Mouse (Mus musculus) heart, postnatal 0 days (tissue): ENCODE measurements around the gene Olfr1166. TPM values are rescaled to one million over a fixed set of nuclear protein-coding genes. Genes with fewer than 3 reads are reported as not detected.
"Not testable (repeated sequence)": the region's sequence is repeated elsewhere in the genome, so short reads cannot be mapped to it uniquely, and the experiment has no call there.

Experiments used
- ATAC-seq: fragments of 200-750 bp; cut with Nextera tagmentation; 2 replicates; pipeline ENCODE4 v1.8.0; 2017; ENCODE audit warnings: low read depth, moderate number of reproducible peaks, moderate library complexity; ENCODE audit not compliant: insufficient read depth
- DNase-seq: peaks from one replicate; pipeline ENCODE4 v3.0.0-alpha.2; 2016; ENCODE audit warnings: low spot score
- H3K27ac ChIP-seq: fragments of 300-500 bp; sonication (generic); 2 replicates; pipeline ENCODE4 v1.5.1; 2014; ENCODE audit warnings: low read depth, mild to moderate bottlenecking
- H3K27me3 ChIP-seq: fragments of 300-500 bp; sonication (generic); 2 replicates; pipeline ENCODE4 v1.6.1; 2014; ENCODE audit warnings: low read length, mixed read lengths; ENCODE audit not compliant: control insufficient read depth, insufficient read depth
- H3K36me3 ChIP-seq: fragments of 300-500 bp; sonication (generic); replicated peaks from 2 replicates; pipeline ENCODE4 v1.6.1; 2014; ENCODE audit warnings: low read length, mixed read lengths; ENCODE audit not compliant: control insufficient read depth, insufficient read depth
- H3K4me1 ChIP-seq: fragments of 300-500 bp; sonication (generic); 2 replicates; pipeline ENCODE4 v1.6.1; 2014; ENCODE audit warnings: antibody characterized with exemption; ENCODE audit not compliant: control insufficient read depth, insufficient read depth
- H3K4me2 ChIP-seq: fragments of 300-500 bp; sonication (generic); 2 replicates; pipeline ENCODE4 v1.6.1; 2014; ENCODE audit warnings: low read depth, mild to moderate bottlenecking, low read length, moderate library complexity
- H3K4me3 ChIP-seq: fragments of 300-500 bp; sonication (generic); 2 replicates; pipeline ENCODE4 v1.5.1; 2014; ENCODE audit warnings: low read depth, low read length
- H3K9ac ChIP-seq: fragments of 300-500 bp; sonication (generic); replicated peaks from 2 replicates; pipeline ENCODE4 v1.6.1; 2014; ENCODE audit warnings: low read depth, low read length, mixed read lengths
- H3K9me3 ChIP-seq: fragments of 300-500 bp; sonication (generic); replicated peaks from 2 replicates; pipeline ENCODE4 v1.6.1; 2016; ENCODE audit warnings: low read length; ENCODE audit not compliant: control insufficient read depth
- CTCF ChIP-seq: IDR thresholded peaks from 2 replicates; pipeline ENCODE4 v1.5.1; 2016; ENCODE audit warnings: antibody characterized with exemption, control low read depth, low read depth
- EP300 ChIP-seq: IDR thresholded peaks from 2 replicates; pipeline ENCODE4 v1.6.1; 2016; ENCODE audit warnings: antibody characterized with exemption, low read depth
- WGBS: fragments of 180-500 bp; shearing (Covaris S2); extraction: QIAGEN DNeasy Blood & Tissue Kit; methylation state at CpG from one replicate; pipeline ENCODE4 v1.1.7; 2014; 5-methylcytosine and 5-hydroxymethylcytosine counted together
- polyA plus RNA-seq: library from polyadenylated mRNA; unstranded; fragments of >200 nt; fragmentation: Nextera tagmentation; extraction: Ambion mirVana; gene quantifications from 2 replicates; pipeline ENCODE4 v1.2.1, GENCODE M21; 2015
- total RNA-seq: library from RNA; depleted of rRNA; stranded (reverse); fragments of >200 nt; gene quantifications from 2 replicates; pipeline ENCODE4 v1.2.3, GENCODE M21; 2014; ENCODE audit warnings: low replicate concordance; rRNA removed

The Olfr1166 gene
- total RNA-seq = not detected in 2 replicates
- not detected in 2 replicates for polyA plus RNA-seq

GRCm38 (mm10) chr2:88128172-88128571 lies at the start of gene Olfr1166:
Gene Olfr1166, minus strand, starts transcription at chr2:88128272.
- Histone ChIP-seq H3K27ac (no peak within 1 kb of the TSS), H3K4me1 (no peaks in the 10 kb centered on the region), H3K27me3 (no peaks in the 10 kb centered on the region), H3K9me3 (no peaks in the 10 kb centered on the region), H3K4me2 (no peak within 1 kb of the TSS), H3K9ac (no peak within 1 kb of the TSS), H3K4me3 (no peak within 1 kb of the TSS), H3K36me3 (no peaks in the 10 kb centered on the region)
- ATAC-seq = no peak
- no peak for DNase-seq
- WGBS = 81% methylated on average over 1 of the region's 1 CpGs
- TF ChIP-seq EP300 (no peak), CTCF (no peak)

- ATAC-seq, H3K4me3 ChIP-seq, H3K36me3 ChIP-seq, H3K9me3 ChIP-seq, H3K27me3 ChIP-seq, H3K9ac ChIP-seq, H3K27ac ChIP-seq, DNase-seq, H3K4me2 ChIP-seq, H3K4me1 ChIP-seq: not testable (repeated sequence)
- WGBS = 74% methylated on average over 1 of the region's 1 CpGs
Measured at GRCm38 (mm10) chr2:88155093-88155492, 27.0 kb upstream of the Olfr1166 start, which contains the start of gene Olfr1167. Gene Olfr1167, minus strand, starts transcription at chr2:88155193.

GRCm38 (mm10) chr2:88093866-88094265 lies 34.2 kb downstream of the Olfr1166 start, which contains the start of gene Olfr1164:
Gene Olfr1164, minus strand, starts transcription at chr2:88093966.
- H3K4me2 ChIP-seq = no peak within 1 kb of the TSS
- no peak within 1 kb of the TSS for H3K9ac ChIP-seq
- no peaks in the 10 kb centered on the region for H3K27me3 ChIP-seq
- no peaks in the 10 kb centered on the region for H3K4me1 ChIP-seq
- no peak within 1 kb of the TSS for H3K27ac ChIP-seq
- ATAC-seq (no peak), DNase-seq (no peak)
- H3K4me3 ChIP-seq = no peak within 1 kb of the TSS
- no peaks in the 10 kb centered on the region for H3K9me3 ChIP-seq
- no peaks in the 10 kb centered on the region for H3K36me3 ChIP-seq
- TF ChIP-seq EP300 (no peak), CTCF (no peak)
- WGBS = 56% methylated on average over 4 of the region's 4 CpGs

Other genes starting within 250 kb of the Olfr1166 start
- not detected in 2 replicates for gene Olfr1153, start 233.3 kb downstream of the Olfr1166 start, total RNA-seq
- not detected in 2 replicates for gene Olfr1153, start 233.3 kb downstream of the Olfr1166 start, polyA plus RNA-seq
- not detected in 2 replicates for gene Olfr1154, start 223.1 kb downstream of the Olfr1166 start, total RNA-seq
- not detected in 2 replicates for gene Olfr1154, start 223.1 kb downstream of the Olfr1166 start, polyA plus RNA-seq
- not detected in 2 replicates for gene Olfr1155, start 183.1 kb downstream of the Olfr1166 start, total RNA-seq
- not detected in 2 replicates for gene Olfr1155, start 183.1 kb downstream of the Olfr1166 start, polyA plus RNA-seq
- not detected in 2 replicates for gene Olfr1156, start 175.2 kb downstream of the Olfr1166 start, total RNA-seq
- gene Olfr1156, start 175.2 kb downstream of the Olfr1166 start, polyA plus RNA-seq = not detected in 2 replicates
- gene Olfr1157, start 160.0 kb downstream of the Olfr1166 start, total RNA-seq = not detected in 2 replicates
- not detected in 2 replicates for gene Olfr1157, start 160.0 kb downstream of the Olfr1166 start, polyA plus RNA-seq
- not detected in 2 replicates for gene Olfr74, start 153.6 kb downstream of the Olfr1166 start, total RNA-seq
- gene Olfr74, start 153.6 kb downstream of the Olfr1166 start, polyA plus RNA-seq = not detected in 2 replicates
- not detected in 2 replicates for gene Olfr1158, start 138.2 kb downstream of the Olfr1166 start, total RNA-seq
- gene Olfr1158, start 138.2 kb downstream of the Olfr1166 start, polyA plus RNA-seq = not detected in 2 replicates
- not detected in 2 replicates for gene Olfr1160, start 120.0 kb downstream of the Olfr1166 start, total RNA-seq
- not detected in 2 replicates for gene Olfr1160, start 120.0 kb downstream of the Olfr1166 start, polyA plus RNA-seq
- not detected in 2 replicates for gene Olfr1161, start 105.5 kb downstream of the Olfr1166 start, total RNA-seq
- gene Olfr1161, start 105.5 kb downstream of the Olfr1166 start, polyA plus RNA-seq = not detected in 2 replicates
- not detected in 2 replicates for gene Olfr73, start 90.6 kb downstream of the Olfr1166 start, total RNA-seq
- gene Olfr73, start 90.6 kb downstream of the Olfr1166 start, polyA plus RNA-seq = not detected in 2 replicates
- not detected in 2 replicates for gene Olfr1162, start 77.1 kb downstream of the Olfr1166 start, total RNA-seq
- not detected in 2 replicates for gene Olfr1162, start 77.1 kb downstream of the Olfr1166 start, polyA plus RNA-seq
- gene Olfr1163, start 56.4 kb downstream of the Olfr1166 start, total RNA-seq = not detected in 2 replicates
- not detected in 2 replicates for gene Olfr1163, start 56.4 kb downstream of the Olfr1166 start, polyA plus RNA-seq
- not detected in 2 replicates for gene Olfr1164, start 34.3 kb downstream of the Olfr1166 start, total RNA-seq
- gene Olfr1164, start 34.3 kb downstream of the Olfr1166 start, polyA plus RNA-seq = not detected in 2 replicates
- not detected in 2 replicates for gene Olfr1167, start 26.9 kb upstream of the Olfr1166 start, total RNA-seq
- not detected in 2 replicates for gene Olfr1167, start 26.9 kb upstream of the Olfr1166 start, polyA plus RNA-seq
- gene Olfr1168, start 53.6 kb upstream of the Olfr1166 start, total RNA-seq = not detected in 2 replicates
- not detected in 2 replicates for gene Olfr1168, start 53.6 kb upstream of the Olfr1166 start, polyA plus RNA-seq
- not detected in 2 replicates for gene Olfr1170, start 100.1 kb upstream of the Olfr1166 start, total RNA-seq
- not detected in 2 replicates for gene Olfr1170, start 100.1 kb upstream of the Olfr1166 start, polyA plus RNA-seq
- not detected in 2 replicates for gene Olfr1173, start 151.6 kb upstream of the Olfr1166 start, total RNA-seq
- gene Olfr1173, start 151.6 kb upstream of the Olfr1166 start, polyA plus RNA-seq = not detected in 2 replicates
- not detected in 2 replicates for gene Olfr1174-ps, start 186.9 kb upstream of the Olfr1166 start, total RNA-seq
- not detected in 2 replicates for gene Olfr1174-ps, start 186.9 kb upstream of the Olfr1166 start, polyA plus RNA-seq
- not detected in 2 replicates for gene Olfr1175-ps, start 198.9 kb upstream of the Olfr1166 start, total RNA-seq
- not detected in 2 replicates for gene Olfr1175-ps, start 198.9 kb upstream of the Olfr1166 start, polyA plus RNA-seq
- gene Olfr1176, start 208.4 kb upstream of the Olfr1166 start, total RNA-seq = not detected in 2 replicates
- not detected in 2 replicates for gene Olfr1176, start 208.4 kb upstream of the Olfr1166 start, polyA plus RNA-seq
- not detected in 2 replicates for gene Olfr1177-ps, start 218.2 kb upstream of the Olfr1166 start, total RNA-seq
- gene Olfr1177-ps, start 218.2 kb upstream of the Olfr1166 start, polyA plus RNA-seq = not detected in 2 replicates